Mouse (Mus musculus): ENCODE data around the gene Dstyk.

The Dstyk gene

GRCm38 (mm10) chr1:132417319-132418251, at the start of gene Dstyk:
TSS of gene Dstyk (plus strand) at chr1:132417555.
- peak; percentile 78 to 81 for DNase-seq

GRCm38 (mm10) chr1:132367692-132368506, 49.5 kb upstream of the Dstyk start:
- DNase-seq, result peak; percentile 63 to 79

- DNase-seq, result peak in 1 of 2 experiments; percentile 40
Observed at GRCm38 (mm10) chr1:132370681-132371173, 46.6 kb upstream of the Dstyk start.

- DNase-seq, result no peak
Observed at GRCm38 (mm10) chr1:132371298-132372081, 45.9 kb upstream of the Dstyk start.

- DNase-seq, result no peak
Observed at GRCm38 (mm10) chr1:132372354-132372753, 45.0 kb upstream of the Dstyk start.

- DNase-seq, result no peak
Observed at GRCm38 (mm10) chr1:132372896-132373534, 44.3 kb upstream of the Dstyk start.

GRCm38 (mm10) chr1:132374140-132374872, 43.0 kb upstream of the Dstyk start:
- no peak for DNase-seq

GRCm38 (mm10) chr1:132374873-132375244, 42.5 kb upstream of the Dstyk start:
- DNase-seq, result no peak

GRCm38 (mm10) chr1:132375256-132375655, 42.1 kb upstream of the Dstyk start:
- no peak for DNase-seq

GRCm38 (mm10) chr1:132376211-132377054, 40.9 kb upstream of the Dstyk start:
- no peak for DNase-seq

- no peak for DNase-seq
Observed at GRCm38 (mm10) chr1:132377055-132377365, 40.3 kb upstream of the Dstyk start.

- DNase-seq, result no peak
Observed at GRCm38 (mm10) chr1:132377811-132378210, 39.5 kb upstream of the Dstyk start.

GRCm38 (mm10) chr1:132380550-132381100, 36.7 kb upstream of the Dstyk start:
- DNase-seq, result no peak

GRCm38 (mm10) chr1:132381929-132382328, 35.4 kb upstream of the Dstyk start:
- DNase-seq, result no peak

GRCm38 (mm10) chr1:132384001-132384554, 33.3 kb upstream of the Dstyk start:
- DNase-seq, result no peak

- no peak for DNase-seq
Observed at GRCm38 (mm10) chr1:132385266-132385665, 32.1 kb upstream of the Dstyk start.

- no peak for DNase-seq
Observed at GRCm38 (mm10) chr1:132385711-132386110, 31.6 kb upstream of the Dstyk start.

- DNase-seq, result no peak
Observed at GRCm38 (mm10) chr1:132386266-132386665, 31.1 kb upstream of the Dstyk start.

- no peak for DNase-seq
Observed at GRCm38 (mm10) chr1:132387943-132388342, 29.4 kb upstream of the Dstyk start.
